Mouse (Mus musculus) limb, embryonic 11.5 days (tissue): ENCODE measurements around the gene Usp6nl. TPM values are rescaled to one million over a fixed set of nuclear protein-coding genes. Genes with fewer than 3 reads are reported as not detected.
A peak's percentile ranks its signal among the peaks of the same experiment; 100 is the strongest.

Experiments used
- ATAC-seq: fragments of 200-750 bp; cut with Nextera tagmentation; 2 replicates; pipeline ENCODE4 v1.8.0; 2017; ENCODE audit warnings: low read depth; ENCODE audit not compliant: insufficient number of reproducible peaks, low FRiP score, low TSS enrichment
- DNase-seq: peaks from one replicate; pipeline ENCODE4 v3.0.0-alpha.2; 2015; ENCODE audit warnings: low spot score
- H3K27ac ChIP-seq: fragments of 300-500 bp; sonication (generic); replicated peaks from 2 replicates; pipeline ENCODE4 v1.5.1; 2014; ENCODE audit warnings: low read depth, mild to moderate bottlenecking, low read length
- H3K27me3 ChIP-seq: fragments of 300-500 bp; sonication (generic); 2 replicates; pipeline ENCODE4 v1.6.1; 2014; ENCODE audit warnings: mild to moderate bottlenecking, low read length, mixed read lengths; ENCODE audit not compliant: control insufficient read depth, insufficient read depth
- H3K36me3 ChIP-seq: fragments of 300-500 bp; sonication (generic); 2 replicates; pipeline ENCODE4 v1.6.1; 2014; ENCODE audit warnings: mild to moderate bottlenecking, low read length, moderate library complexity, mixed read lengths; ENCODE audit not compliant: control insufficient read depth, insufficient read depth
- H3K4me1 ChIP-seq: fragments of 300-500 bp; sonication (generic); 2 replicates; pipeline ENCODE4 v1.6.1; 2014; ENCODE audit warnings: low read length, mixed read lengths; ENCODE audit not compliant: control insufficient read depth, insufficient read depth
- H3K4me2 ChIP-seq: fragments of 300-500 bp; sonication (generic); 2 replicates; pipeline ENCODE4 v1.6.1; 2014; ENCODE audit warnings: low read depth, mild to moderate bottlenecking, moderate library complexity; ENCODE audit not compliant: severe bottlenecking
- H3K4me3 ChIP-seq: fragments of 300-500 bp; sonication (generic); 2 replicates; pipeline ENCODE4 v1.5.1; 2014; ENCODE audit warnings: low read depth, low read length
- H3K9ac ChIP-seq: fragments of 300-500 bp; sonication (generic); 2 replicates; pipeline ENCODE4 v1.6.1; 2014; ENCODE audit warnings: mild to moderate bottlenecking, low read length
- H3K9me3 ChIP-seq: fragments of 300-500 bp; sonication (generic); 2 replicates; pipeline ENCODE4 v1.6.1; 2016; ENCODE audit warnings: low read length; ENCODE audit not compliant: control insufficient read depth
- WGBS: fragments of 180-500 bp; shearing (Covaris S2); extraction: QIAGEN DNeasy Blood & Tissue Kit; methylation state at CpG from one replicate; pipeline ENCODE4 v1.1.7; 2014; 5-methylcytosine and 5-hydroxymethylcytosine counted together
- polyA plus RNA-seq: library from polyadenylated mRNA; unstranded; fragments of >200 nt; fragmentation: Nextera tagmentation; extraction: Ambion mirVana; gene quantifications from 2 replicates; pipeline ENCODE4 v1.2.1, GENCODE M21; 2014

The Usp6nl gene
- polyA plus RNA-seq, 1 experiment from 2014 or later: 15.6 TPM

DNA sequence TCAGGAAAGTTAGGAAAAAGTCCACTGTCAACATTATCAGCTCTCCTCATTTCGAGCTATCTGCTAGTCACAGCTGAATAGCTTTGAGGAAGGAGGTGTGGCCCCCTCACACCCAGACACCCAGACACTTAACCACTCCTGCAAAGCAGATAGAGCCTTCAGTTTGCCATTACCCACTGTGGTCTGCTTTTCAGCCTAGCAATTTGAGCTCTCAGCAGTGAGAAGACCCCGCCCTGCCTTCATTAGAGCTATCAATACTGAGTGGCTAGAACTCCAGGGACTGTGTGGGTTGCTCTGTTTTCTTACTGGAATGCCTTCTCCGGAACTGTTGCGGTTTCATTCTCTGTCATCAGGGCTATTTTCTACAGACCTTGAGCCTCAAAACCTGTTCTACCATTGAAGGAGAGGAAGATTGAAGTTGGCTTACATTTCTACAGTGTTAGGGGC, 122.3 kb downstream of the Usp6nl start:
- H3K4me2 ChIP-seq: no peak overlapping the region
- WGBS: 67% methylated on average over 4 of the region's 4 CpGs
- no peak overlapping the region for H3K27ac ChIP-seq
- H3K9ac ChIP-seq: no peak overlapping the region
- peaks cover 11% of the 10 kb centered on the region; the same call in 1 of the 2 replicates for H3K36me3 ChIP-seq
- ATAC-seq (no peak), DNase-seq (no peak)
- H3K9me3 ChIP-seq: no peaks in the 10 kb centered on the region
- H3K4me3 ChIP-seq: no peak overlapping the region
- H3K27me3 ChIP-seq: no peaks in the 10 kb centered on the region
- H3K4me1 ChIP-seq: no peaks in the 10 kb centered on the region

DNA sequence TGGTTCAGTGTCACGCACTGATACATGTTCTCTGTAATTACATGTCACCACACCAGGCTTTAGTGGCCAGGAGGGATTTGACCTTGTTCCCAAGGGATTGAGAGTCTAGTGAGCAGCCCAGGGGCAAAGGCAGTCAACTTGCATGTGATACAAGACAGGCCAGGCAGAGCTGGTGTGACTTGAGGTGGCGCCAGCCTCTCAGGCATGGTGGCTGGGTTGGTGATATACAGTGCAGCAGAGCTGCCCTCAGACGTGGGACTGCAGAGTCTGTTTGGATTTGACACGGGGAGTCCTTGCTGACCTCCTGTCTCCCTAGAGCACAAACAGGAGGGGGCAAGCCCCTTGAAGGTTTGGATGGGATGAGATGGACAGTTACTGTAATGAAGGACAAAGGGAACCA, 123.4 kb downstream of the Usp6nl start:
- WGBS: 80% methylated on average over 4 of the region's 4 CpGs
- H3K4me1 ChIP-seq: no peaks in the 10 kb centered on the region
- no peak for ATAC-seq

DNA sequence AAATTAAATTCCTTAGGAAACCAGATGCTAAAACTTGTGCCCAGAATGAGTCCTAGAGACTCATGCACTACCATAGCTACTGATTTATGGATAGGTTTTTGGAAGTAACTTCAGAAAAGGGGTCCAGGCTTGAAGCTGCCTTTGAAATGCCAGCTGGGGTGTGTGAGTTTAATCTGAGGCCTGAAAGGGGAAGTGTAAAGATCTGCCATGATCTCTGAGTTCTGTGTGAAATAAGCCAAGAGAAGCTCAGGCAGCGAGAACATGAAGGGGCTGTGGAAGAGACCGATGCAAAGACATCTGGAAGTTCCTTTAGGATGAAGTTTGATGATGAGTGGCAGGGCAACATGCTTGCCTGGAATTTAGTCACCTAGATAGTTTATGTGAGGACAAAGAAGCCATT, 126.4 kb downstream of the Usp6nl start:
- Histone ChIP-seq H3K4me3 (no peak overlapping the region), H3K27me3 (no peaks in the 10 kb centered on the region), H3K4me1 (no peaks in the 10 kb centered on the region), H3K27ac (no peak overlapping the region), H3K36me3 (no peaks in the 10 kb centered on the region), H3K4me2 (no peak overlapping the region), H3K9ac (no peak overlapping the region), H3K9me3 (no peaks in the 10 kb centered on the region)
- ATAC-seq: no peak
- WGBS: 96% methylated on average over 2 of the region's 2 CpGs
- no peak for DNase-seq

More for the DNA sequence above, 123.4 kb downstream of the Usp6nl start:
- no peak overlapping the region for H3K4me2 ChIP-seq
- no peak overlapping the region for H3K27ac ChIP-seq
- H3K9ac ChIP-seq: no peak overlapping the region
- no peak overlapping the region for H3K4me3 ChIP-seq
- DNase-seq: no peak
- peaks cover 5% of the 10 kb centered on the region; the same call in 1 of the 2 replicates for H3K36me3 ChIP-seq
- no peaks in the 10 kb centered on the region for H3K27me3 ChIP-seq
- no peaks in the 10 kb centered on the region for H3K9me3 ChIP-seq

DNA sequence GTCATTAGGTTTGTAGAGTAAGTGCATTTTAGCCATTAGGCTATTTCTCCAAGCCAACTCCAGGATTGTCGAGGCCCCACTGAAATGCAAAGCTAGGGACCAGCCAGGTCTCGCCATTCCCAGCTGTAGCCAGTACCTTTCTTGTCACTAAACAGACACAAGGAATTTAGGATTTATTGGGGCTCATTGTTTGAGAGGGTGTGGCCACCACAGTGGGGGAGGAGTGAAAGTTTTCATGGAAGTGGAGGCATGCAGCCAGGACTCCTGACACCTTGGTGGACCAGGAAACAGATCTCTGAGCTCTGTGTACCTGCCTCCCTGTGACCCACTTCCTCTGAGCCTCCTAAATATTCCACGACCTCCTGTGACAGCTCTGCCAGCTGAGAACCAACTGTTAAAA, 127.2 kb downstream of the Usp6nl start:
- ATAC-seq (no peak), DNase-seq (no peak)
- 52% methylated on average over 3 of the region's 3 CpGs for WGBS
- Histone ChIP-seq H3K36me3 (no peaks in the 10 kb centered on the region), H3K4me3 (no peak overlapping the region), H3K4me1 (no peaks in the 10 kb centered on the region), H3K4me2 (no peak overlapping the region), H3K27me3 (no peaks in the 10 kb centered on the region), H3K27ac (no peak overlapping the region), H3K9me3 (no peaks in the 10 kb centered on the region), H3K9ac (no peak overlapping the region)

DNA sequence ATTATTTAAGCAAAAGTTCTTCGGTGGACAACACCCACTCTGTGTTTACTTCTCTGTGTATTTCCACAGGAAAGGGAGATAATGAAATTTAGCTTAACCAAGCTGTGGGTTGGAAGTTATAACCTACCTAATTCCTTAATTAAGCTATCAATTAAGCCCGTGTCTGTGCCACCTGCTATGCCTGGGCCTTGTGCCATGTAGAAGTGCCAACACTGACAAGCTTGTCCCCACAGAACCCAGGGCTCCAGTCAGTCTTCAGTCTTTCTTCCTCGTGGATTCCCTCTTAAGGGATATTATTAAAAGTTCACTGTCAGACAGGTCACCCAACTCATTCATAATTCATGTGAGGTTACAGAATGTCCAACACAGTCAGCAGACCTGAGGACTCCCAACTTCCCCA, 128.1 kb downstream of the Usp6nl start:
- Histone ChIP-seq H3K4me1 (no peaks in the 10 kb centered on the region), H3K36me3 (no peaks in the 10 kb centered on the region), H3K27ac (no peak overlapping the region), H3K27me3 (no peaks in the 10 kb centered on the region), H3K9me3 (no peaks in the 10 kb centered on the region), H3K9ac (no peak overlapping the region), H3K4me3 (no peak overlapping the region), H3K4me2 (no peak overlapping the region)
- ATAC-seq (no peak), DNase-seq (no peak)
- WGBS: 94% methylated on average over 3 of the region's 3 CpGs

DNA sequence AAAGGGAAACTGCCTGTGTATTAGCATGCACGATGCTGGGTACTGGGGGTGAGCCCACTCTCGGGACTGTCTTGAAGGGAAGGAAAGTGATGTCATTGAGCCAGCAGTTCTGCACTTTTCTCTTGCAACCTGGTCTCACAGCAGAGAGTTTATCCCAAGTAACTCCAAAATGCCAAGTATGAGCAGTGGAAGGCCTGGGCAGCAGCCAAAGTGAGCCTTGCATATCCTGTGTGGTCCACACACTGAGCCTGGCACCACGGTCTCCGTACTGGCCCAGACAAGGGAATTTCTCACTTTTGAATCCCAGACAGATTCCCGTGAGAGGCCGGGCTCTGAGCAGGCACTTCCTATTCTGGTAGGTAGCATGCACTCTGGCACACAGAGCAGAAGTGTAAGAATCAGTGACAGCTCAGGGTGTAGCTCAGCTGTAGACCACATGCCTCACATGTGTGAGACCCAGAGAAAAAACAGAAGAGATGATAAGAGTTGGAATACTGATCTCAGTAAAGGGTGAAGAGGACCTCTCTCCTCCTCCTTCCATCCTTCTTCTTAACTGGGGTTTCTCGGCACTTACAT, 132.6 kb downstream of the Usp6nl start:
- no peaks in the 10 kb centered on the region for H3K27me3 ChIP-seq
- WGBS: 73% methylated on average over 7 of the region's 7 CpGs
- H3K4me2 ChIP-seq: no peak overlapping the region
- H3K27ac ChIP-seq: no peak overlapping the region
- H3K4me1 ChIP-seq: peaks cover 6% of the 10 kb centered on the region
- no peak overlapping the region for H3K9ac ChIP-seq
- no peak for DNase-seq
- no peak for ATAC-seq
- H3K36me3 ChIP-seq: no peaks in the 10 kb centered on the region
- no peak overlapping the region for H3K4me3 ChIP-seq
- no peaks in the 10 kb centered on the region for H3K9me3 ChIP-seq

DNA sequence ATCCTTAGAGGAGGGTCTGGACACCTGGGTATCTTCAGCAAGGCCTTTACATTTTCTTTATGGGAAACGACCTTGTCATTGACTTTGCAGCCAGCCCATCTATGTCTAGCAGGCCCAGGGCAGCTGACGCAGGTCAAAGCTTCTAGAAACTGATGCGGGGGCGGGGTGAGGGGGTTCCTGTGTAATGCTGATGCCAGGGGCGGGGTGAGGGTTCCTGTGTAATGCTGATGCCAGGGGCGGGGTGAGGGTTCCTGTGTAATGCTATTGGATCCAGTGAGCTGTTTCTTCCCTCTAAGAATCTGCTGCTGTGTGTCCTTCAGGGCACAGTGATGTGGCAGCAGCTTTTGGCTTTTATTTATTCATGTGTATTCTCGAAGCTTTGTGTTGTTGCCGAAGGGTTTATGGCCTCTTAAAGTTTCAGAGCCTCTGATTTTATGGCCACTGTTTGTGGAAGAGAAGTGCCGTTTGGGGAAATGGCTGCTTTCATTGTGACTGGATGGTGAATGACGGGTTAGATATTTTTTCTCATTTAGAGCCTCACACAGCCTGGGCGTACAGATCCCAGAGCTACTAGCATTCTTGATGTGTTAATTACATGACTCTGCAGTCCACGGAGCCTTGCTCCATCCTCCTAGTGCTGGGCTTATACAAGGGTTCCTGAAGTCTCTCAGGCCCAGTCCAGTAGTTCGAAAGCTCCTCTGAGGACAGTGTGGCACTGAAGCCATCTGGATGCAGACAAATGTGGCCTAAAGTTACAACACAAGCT, 137.0 kb downstream of the Usp6nl start:
- Histone ChIP-seq H3K27me3 (no peaks in the 10 kb centered on the region), H3K9ac (no peak overlapping the region), H3K4me2 (no peak overlapping the region), H3K4me3 (no peak overlapping the region), H3K4me1 (peaks cover 6% of the 10 kb centered on the region), H3K27ac (peak overlapping the region; percentile 48; the same call in 1 of the 2 replicates), H3K9me3 (no peaks in the 10 kb centered on the region), H3K36me3 (no peaks in the 10 kb centered on the region)
- WGBS: 28% methylated on average over 13 of the region's 13 CpGs
- no peak for DNase-seq
- ATAC-seq: no peak

DNA sequence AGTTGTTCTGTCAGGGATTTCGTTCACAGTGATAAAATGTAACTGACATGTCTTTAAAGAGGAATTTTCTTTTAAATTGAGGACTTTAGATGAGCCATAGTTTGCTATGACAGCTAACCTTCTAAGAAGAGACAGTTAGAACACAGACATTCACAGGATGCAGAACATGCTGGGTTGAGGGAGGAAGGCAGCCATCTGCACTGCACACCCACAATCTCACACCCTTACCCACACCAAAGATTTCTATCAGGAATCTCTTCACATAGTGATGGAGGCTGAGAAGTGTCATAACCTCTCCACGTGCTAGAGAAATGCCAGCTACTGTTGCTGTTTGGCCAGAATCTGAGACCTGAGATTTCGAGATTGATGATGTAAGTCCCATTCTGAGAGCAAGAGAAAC, 139.8 kb downstream of the Usp6nl start:
- Histone ChIP-seq H3K4me2 (no peak overlapping the region), H3K9me3 (no peaks in the 10 kb centered on the region), H3K27ac (no peak overlapping the region), H3K36me3 (no peaks in the 10 kb centered on the region), H3K4me1 (peaks cover 10% of the 10 kb centered on the region), H3K4me3 (no peak overlapping the region), H3K9ac (no peak overlapping the region), H3K27me3 (no peaks in the 10 kb centered on the region)
- ATAC-seq (no peak), DNase-seq (no peak)
- WGBS: 86% methylated on average over 3 of the region's 3 CpGs
